In the genomic region with DNA sequence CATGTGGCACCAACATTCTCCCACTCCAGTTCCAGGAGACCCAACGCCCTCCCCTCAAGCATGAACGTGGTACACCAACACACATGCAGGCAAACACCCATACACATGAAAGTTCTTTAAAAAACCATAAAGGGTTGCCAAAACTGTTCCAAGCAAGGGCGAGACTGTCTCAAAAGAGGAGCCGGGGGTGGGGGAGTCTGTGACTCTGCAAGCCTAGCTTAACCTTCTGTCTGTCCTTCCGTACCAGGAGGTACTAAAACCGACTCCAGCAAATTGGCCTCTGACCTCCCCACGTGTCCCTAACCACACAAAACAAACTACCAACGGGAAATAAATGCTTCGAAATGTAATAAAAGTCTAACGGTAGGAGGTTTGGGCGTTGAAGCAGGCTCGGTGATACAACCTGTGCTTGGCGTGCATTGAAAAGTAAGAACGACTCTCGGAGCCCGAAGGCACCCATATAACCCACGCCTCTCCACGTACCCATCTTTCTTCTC, we compare ENCODE assay signal across 9 mouse cellular contexts. TPM values are rescaled to one million over a fixed set of nuclear protein-coding genes. Genes with fewer than 3 reads are reported as not detected.
DNase-seq lines count a peak whose midpoint lies in the region; ATAC-seq and TF ChIP-seq lines count a peak whose summit lies in the region.
"Had no signal": no experiment of that assay in that cellular context is flagged by ENCODE, and none has a peak within 500 bp of the region (broad histone marks: within the 10 kb centered on the region; RNA-seq: fewer than 3 reads in every experiment).

No protein-coding gene starts in this region.

- no peaks in the 10 kb centered on the region for H3K9me3 ChIP-seq in kidney, postnatal 0 days (replicated peaks; ENCODE audit: low read length)
- H3K9me3 ChIP-seq in forebrain, embryonic 13.5 days (replicated peaks), result no peaks in the 10 kb centered on the region
- H3K9me3 ChIP-seq in liver, embryonic 14.5 days (ENCODE audit: control insufficient read depth, low read length), result no peaks in the 10 kb centered on the region

- no peak for TF ChIP-seq EP300 in liver, embryonic 14.5 days (IDR thresholded peaks at IDR 0.05; ENCODE audit: low read depth)

- peaks cover 10% of the 10 kb centered on the region; the same call in 1 of the 2 replicates for H3K4me1 ChIP-seq in kidney, postnatal 0 days (replicated peaks; ENCODE audit: insufficient read depth, low read length)
- H3K4me1 ChIP-seq in forebrain, embryonic 13.5 days, result peaks cover 16% of the 10 kb centered on the region
- peaks cover 3 to 6% of the 10 kb centered on the region in 2 experiments for H3K4me1 ChIP-seq in liver, embryonic 14.5 days (replicated peaks; ENCODE audit: control insufficient read depth in 2 of 2, insufficient read depth in 2 of 2, low read length in 1 of 2)

- H3K4me2 ChIP-seq in kidney, postnatal 0 days (ENCODE audit: low read length), result peak overlapping the region; percentile 83
- peak overlapping the region; percentile 91 for H3K4me2 ChIP-seq in forebrain, embryonic 13.5 days
- H3K4me2 ChIP-seq in liver, embryonic 14.5 days (ENCODE audit: low read depth), result peak overlapping the region; percentile 94

- peak overlapping the region; percentile 91 for H3K4me3 ChIP-seq in kidney, postnatal 0 days (replicated peaks; ENCODE audit: low read depth, low read length)
- peak overlapping the region; percentile 78 for H3K4me3 ChIP-seq in forebrain, embryonic 13.5 days
- H3K4me3 ChIP-seq in liver, embryonic 14.5 days (ENCODE audit: insufficient read depth in 1 of 2, low read depth in 2 of 2, low read length in 2 of 2), result peak overlapping the region; percentile 72 to 83

- ATAC-seq in kidney, postnatal 0 days (replicated peaks; ENCODE audit: low FRiP score, low read depth), result no peak
- ATAC-seq in forebrain, embryonic 13.5 days, result no peak
- ATAC-seq in liver, embryonic 14.5 days (ENCODE audit: insufficient read depth), result no peak

- intact Hi-C loops in left cerebral cortex, postnatal 4 days (cut with DNase I), result no loop called here

- peaks cover 15% of the 10 kb centered on the region for H3K36me3 ChIP-seq in kidney, postnatal 0 days (ENCODE audit: insufficient read depth, low read length)
- peaks cover 44% of the 10 kb centered on the region for H3K36me3 ChIP-seq in forebrain, embryonic 13.5 days (ENCODE audit: poor library complexity, severe bottlenecking)
- H3K36me3 ChIP-seq in liver, embryonic 14.5 days (replicated peaks; ENCODE audit: control insufficient read depth, insufficient read depth, low read depth), result peaks cover 27% of the 10 kb centered on the region

- no peak for DNase-seq in kidney, postnatal 0 days (ENCODE audit: low spot score)
- no peak for DNase-seq in kidney, adult 8-10 months
- DNase-seq in NIH3T3 (ENCODE audit: low read depth), result peak; percentile 27
- no peak for DNase-seq in liver, embryonic 14.5 days (ENCODE audit: low read depth in 3 of 3, low spot score in 3 of 3)
- DNase-seq in left cerebral cortex, adult 8-10 months (ENCODE audit: low spot score in 2 of 2), result no peak
- no peak for DNase-seq in left cerebral cortex, postnatal 4 days
- no peak for DNase-seq in ovary, postnatal 10 days (ENCODE audit: low spot score)

- H3K9ac ChIP-seq in kidney, postnatal 0 days (ENCODE audit: low read depth, low read length), result peak overlapping the region; percentile 94
- peak overlapping the region; percentile 94 for H3K9ac ChIP-seq in forebrain, embryonic 13.5 days
- H3K9ac ChIP-seq in liver, embryonic 14.5 days (replicated peaks), result peak overlapping the region; percentile 80

- peak overlapping the region; percentile 100; the same call in 1 of the 2 replicates for H3K27ac ChIP-seq in kidney, postnatal 0 days
- no peak overlapping the region for H3K27ac ChIP-seq in forebrain, embryonic 13.5 days
- H3K27ac ChIP-seq in liver, embryonic 14.5 days, result peak overlapping the region; percentile 8

- no peak for TF ChIP-seq CTCF in kidney, postnatal 0 days (IDR thresholded peaks at IDR 0.05; ENCODE audit: low read depth)
- TF ChIP-seq CTCF in liver, embryonic 14.5 days (IDR thresholded peaks at IDR 0.05; ENCODE audit: low read depth), result no peak

- H3K27me3 ChIP-seq in kidney, postnatal 0 days (ENCODE audit: insufficient read depth, low read length), result no peaks in the 10 kb centered on the region
- no peaks in the 10 kb centered on the region for H3K27me3 ChIP-seq in forebrain, embryonic 13.5 days
- H3K27me3 ChIP-seq in liver, embryonic 14.5 days (ENCODE audit: control insufficient read depth, insufficient read depth, low read length), result no peaks in the 10 kb centered on the region

- WGBS in kidney, postnatal 0 days, result under 1% methylated on average over 18 of the region's 18 CpGs
- under 1% methylated on average over 18 of the region's 18 CpGs for WGBS in forebrain, embryonic 13.5 days
- WGBS in liver, embryonic 14.5 days (ENCODE audit: insufficient replicate concordance), result under 1% methylated on average over 18 of the region's 18 CpGs

RNA-seq across cellular contexts. Expression of a gene that starts 1.0 kb away (rescaled TPM):
- 87.1 and 96.3 TPM in 2 replicates for polyA plus RNA-seq in kidney, postnatal 0 days (2015; fragmentation: Nextera tagmentation; extraction: Ambion mirVana)
- 150 and 157 TPM in 2 replicates for polyA plus RNA-seq in forebrain, embryonic 13.5 days (2015; fragmentation: Nextera tagmentation; extraction: Ambion mirVana)
- polyA plus RNA-seq in liver, embryonic 14.5 days (2012; rRNA removed), result 17.5 and 21.7 TPM in 2 replicates
- 31.1 and 35.6 TPM in 2 replicates for polyA plus RNA-seq in liver, embryonic 14.5 days (2014; fragmentation: Nextera tagmentation; extraction: Ambion mirVana)
- 10 to 100 TPM; 54.0 to 61.0 (median 56.8) TPM for total RNA-seq in left cerebral cortex, adult 8-10 months (2022)
- total RNA-seq in left cerebral cortex, postnatal 4 days (2021), result 10 to 100 TPM; 72.2 to 77.1 TPM

RNA-seq across cellular contexts. Expression of a gene that starts 37.6 kb away (rescaled TPM):
- 42.3 and 46.2 TPM in 2 replicates for polyA plus RNA-seq in kidney, postnatal 0 days (2015; fragmentation: Nextera tagmentation; extraction: Ambion mirVana)
- polyA plus RNA-seq in forebrain, embryonic 13.5 days (2015; fragmentation: Nextera tagmentation; extraction: Ambion mirVana), result 63.6 and 68.1 TPM in 2 replicates
- polyA plus RNA-seq in liver, embryonic 14.5 days (2012; rRNA removed), result 6.1 and 8.2 TPM in 2 replicates
- 23.7 and 24.7 TPM in 2 replicates for polyA plus RNA-seq in liver, embryonic 14.5 days (2014; fragmentation: Nextera tagmentation; extraction: Ambion mirVana)
- 10 to 100 TPM; 35.1 to 44.7 (median 40.9) TPM for total RNA-seq in left cerebral cortex, adult 8-10 months (2022)
- 10 to 100 TPM; 51.5 to 61.1 TPM for total RNA-seq in left cerebral cortex, postnatal 4 days (2021)

RNA-seq across cellular contexts. Expression of a gene that starts 37.7 kb away (rescaled TPM):
- polyA plus RNA-seq in kidney, postnatal 0 days (2015; fragmentation: Nextera tagmentation; extraction: Ambion mirVana), result 0.30 and 0.62 TPM in 2 replicates
- polyA plus RNA-seq in forebrain, embryonic 13.5 days (2015; fragmentation: Nextera tagmentation; extraction: Ambion mirVana), result not detected in 2 replicates
- polyA plus RNA-seq in liver, embryonic 14.5 days (2012; rRNA removed), result not detected in 2 replicates
- not detected in 2 replicates for polyA plus RNA-seq in liver, embryonic 14.5 days (2014; fragmentation: Nextera tagmentation; extraction: Ambion mirVana)
- not detected for total RNA-seq in left cerebral cortex, adult 8-10 months (2022)
- total RNA-seq in left cerebral cortex, postnatal 4 days (2021), result not detected
- total RNA-seq: hematopoietic stem cell, adult 5-6 weeks had no signal

RNA-seq across cellular contexts. Expression of a gene that starts 40.9 kb away (rescaled TPM):
- polyA plus RNA-seq in kidney, postnatal 0 days (2015; fragmentation: Nextera tagmentation; extraction: Ambion mirVana), result not detected in 2 replicates
- not detected in 2 replicates for polyA plus RNA-seq in forebrain, embryonic 13.5 days (2015; fragmentation: Nextera tagmentation; extraction: Ambion mirVana)
- polyA plus RNA-seq in liver, embryonic 14.5 days (2012; rRNA removed), result not detected in 2 replicates
- not detected in 2 replicates for polyA plus RNA-seq in liver, embryonic 14.5 days (2014; fragmentation: Nextera tagmentation; extraction: Ambion mirVana)
- total RNA-seq in left cerebral cortex, adult 8-10 months (2022), result not detected
- not detected for total RNA-seq in left cerebral cortex, postnatal 4 days (2021)
- total RNA-seq: hematopoietic stem cell, adult 5-6 weeks had no signal

RNA-seq across cellular contexts. Expression of a gene that starts 50.6 kb away (rescaled TPM):
- polyA plus RNA-seq in kidney, postnatal 0 days (2015; fragmentation: Nextera tagmentation; extraction: Ambion mirVana), result 0.24 and 0.30 TPM in 2 replicates
- not detected in 2 replicates for polyA plus RNA-seq in forebrain, embryonic 13.5 days (2015; fragmentation: Nextera tagmentation; extraction: Ambion mirVana)
- polyA plus RNA-seq in liver, embryonic 14.5 days (2012; rRNA removed), result not detected in 2 replicates
- polyA plus RNA-seq in liver, embryonic 14.5 days (2014; fragmentation: Nextera tagmentation; extraction: Ambion mirVana), result not detected in 2 replicates
- total RNA-seq in left cerebral cortex, adult 8-10 months (2022), result not detected
- total RNA-seq in left cerebral cortex, postnatal 4 days (2021), result not detected
- total RNA-seq: hematopoietic stem cell, adult 5-6 weeks had no signal
